Mouse (Mus musculus): Measurements from ENCODE around the gene Iqcd.

DNA sequence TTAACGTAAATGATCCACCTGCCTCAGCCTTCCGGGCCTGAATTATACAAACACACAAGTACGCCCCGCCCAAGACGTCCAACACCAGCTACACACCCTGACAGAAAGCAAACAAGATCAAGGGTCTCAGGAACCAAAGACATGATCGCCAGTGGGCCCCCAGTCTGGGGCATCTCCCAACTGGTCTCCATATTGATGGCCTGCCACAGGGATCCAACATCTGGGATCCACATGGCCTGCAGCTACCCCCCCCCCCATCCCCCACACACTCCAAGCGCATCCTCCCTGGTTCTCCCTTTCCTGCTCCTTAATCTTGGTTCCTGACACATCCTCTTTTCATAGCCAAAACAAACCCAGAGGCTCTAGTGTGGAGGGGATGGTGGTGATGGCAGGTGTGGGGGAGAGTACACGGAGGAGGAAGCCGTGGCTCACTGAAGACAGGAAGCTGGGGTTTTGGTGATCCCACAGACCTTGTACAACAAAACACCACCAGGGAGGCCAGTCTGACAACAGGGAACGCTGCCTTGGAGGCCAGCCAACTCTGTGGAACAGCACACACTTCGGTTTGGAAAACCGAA, 10.2 kb upstream of the Iqcd start:
- no peak for TF ChIP-seq CTCF (IDR thresholded peaks at IDR 0.05; ENCODE audit: control insufficient read depth, insufficient read depth, insufficient replicate concordance, low read depth, low read length)
- no peak for TF ChIP-seq POLR2A (IDR thresholded peaks at IDR 0.05; ENCODE audit: control insufficient read depth, low read depth, low read length)
